Mouse (Mus musculus) yolk sac, embryonic 10.5 days (tissue): ENCODE data around the gene Pard3b.

ENCODE experiments used
- DNase-seq: peaks from one replicate; pipeline ENCODE4 v3.0.0-alpha.2; 2017; ENCODE audit warnings: low spot score

Pard3b gene

DNA sequence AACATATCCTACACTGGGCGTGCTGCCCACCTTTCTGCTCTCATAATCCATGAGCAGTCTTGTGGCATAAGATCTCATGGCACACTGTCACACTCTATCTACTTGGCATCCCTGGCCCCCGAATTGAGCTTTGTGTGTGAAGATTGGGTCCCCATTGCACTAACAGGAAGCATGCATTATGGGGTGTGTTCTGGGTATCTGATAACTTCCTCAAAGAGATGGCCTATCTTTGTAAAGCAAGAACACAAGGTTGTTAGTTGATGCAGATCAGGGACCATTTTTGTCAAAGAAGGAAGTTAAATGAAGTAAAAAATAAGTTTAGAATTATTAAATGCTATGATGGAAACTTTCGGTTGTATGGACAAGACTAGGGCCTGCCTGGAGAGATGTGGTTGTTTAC is 755.9 kb downstream of the Pard3b start:
- DNase-seq = no peak

DNA sequence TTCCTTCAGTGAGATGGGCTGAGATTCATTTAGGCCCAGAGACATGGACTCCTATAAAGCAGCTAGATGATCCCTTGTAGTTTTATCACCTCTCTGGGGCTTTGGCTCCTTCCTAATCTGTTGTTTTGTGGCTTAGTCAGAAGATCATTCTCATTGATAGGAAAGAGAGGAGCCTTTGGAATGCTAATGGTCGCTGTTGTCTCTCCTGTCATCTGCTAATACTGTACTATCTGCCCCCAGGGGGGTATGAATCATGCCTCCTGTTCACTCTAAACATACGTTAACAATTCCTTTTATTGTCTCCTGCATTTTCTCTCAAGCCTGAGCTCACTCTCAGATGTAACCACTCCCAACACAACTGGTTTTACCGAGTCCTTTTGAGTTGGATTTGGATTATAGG is 759.6 kb downstream of the Pard3b start:
- DNase-seq = no peak

DNA sequence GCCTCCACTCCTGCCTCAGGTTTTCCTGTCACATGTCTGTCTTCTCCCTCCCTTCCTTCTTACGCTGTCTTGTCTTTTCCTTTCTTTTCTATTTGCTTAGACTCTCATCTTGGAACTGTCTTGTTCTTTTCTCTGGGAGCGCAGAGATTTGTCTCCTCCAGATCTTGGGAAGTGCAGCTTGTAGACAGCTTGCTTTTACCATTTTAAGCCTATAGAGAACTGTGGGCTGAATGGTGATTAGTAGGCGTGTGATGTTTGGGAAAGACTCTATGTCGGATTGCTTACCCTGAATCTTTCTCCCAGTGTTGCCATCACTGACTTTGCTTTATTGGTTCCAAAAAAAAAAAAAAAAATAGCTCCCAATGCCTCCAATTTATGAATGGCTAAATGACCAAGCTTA is 760.1 kb downstream of the Pard3b start:
- no peak for DNase-seq

DNA sequence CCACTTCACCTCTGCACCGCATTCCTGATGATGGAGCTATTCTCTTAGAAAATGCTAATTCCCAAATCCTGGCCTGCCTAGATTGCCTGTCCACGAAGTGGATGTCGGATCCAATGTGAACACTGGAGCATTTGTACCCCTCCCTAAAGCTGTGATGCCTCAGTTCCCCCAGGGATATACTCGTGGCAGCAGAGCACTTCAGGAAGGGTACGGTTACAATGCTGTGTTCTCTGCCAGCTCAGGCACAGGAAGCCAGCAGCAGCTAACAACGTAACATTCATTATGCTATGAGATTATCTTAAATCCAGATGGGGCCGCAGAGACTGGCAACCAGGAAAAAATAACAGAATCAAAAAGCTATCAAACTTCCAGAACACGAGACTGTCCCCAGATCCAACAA is 766.4 kb downstream of the Pard3b start:
- DNase-seq = no peak

DNA sequence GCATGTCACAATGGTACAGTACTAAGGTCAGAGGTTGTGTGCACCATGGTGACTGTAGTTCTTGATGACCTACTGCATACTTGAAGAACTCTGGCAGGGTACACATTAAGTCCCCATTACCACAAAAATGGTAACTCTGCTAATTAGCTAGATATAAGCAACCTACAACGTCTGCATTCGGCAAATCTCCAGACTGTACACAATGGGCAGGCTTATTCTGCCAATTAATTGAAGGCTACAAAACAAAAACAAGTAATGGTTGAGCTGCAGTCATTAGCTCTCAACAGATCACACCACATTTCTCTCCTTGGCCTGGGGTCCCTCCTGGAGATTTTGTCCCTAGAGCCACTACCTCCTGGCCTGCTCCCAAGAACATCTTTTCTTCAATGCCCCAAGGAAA is 772.7 kb downstream of the Pard3b start:
- DNase-seq = no peak

DNA sequence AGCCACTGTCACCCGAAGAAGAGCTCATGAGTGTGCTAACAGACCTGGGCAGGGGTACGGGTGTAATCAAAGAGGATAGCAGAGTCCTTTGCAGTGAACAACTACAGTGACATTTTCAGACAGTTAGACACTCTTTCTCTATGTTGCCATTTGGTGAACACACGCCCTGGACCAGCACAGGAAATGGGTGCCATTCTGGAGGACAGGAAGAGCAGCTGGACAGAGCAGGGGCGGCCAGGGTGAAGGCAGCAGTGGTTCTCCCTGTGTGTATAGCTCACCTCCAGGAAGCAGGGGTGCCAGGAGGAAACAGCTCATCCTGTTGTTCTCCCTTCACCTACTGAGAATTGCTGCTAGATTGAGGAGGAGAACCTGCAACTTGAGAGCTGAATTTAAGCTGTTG is 773.4 kb downstream of the Pard3b start:
- DNase-seq = no peak

DNA sequence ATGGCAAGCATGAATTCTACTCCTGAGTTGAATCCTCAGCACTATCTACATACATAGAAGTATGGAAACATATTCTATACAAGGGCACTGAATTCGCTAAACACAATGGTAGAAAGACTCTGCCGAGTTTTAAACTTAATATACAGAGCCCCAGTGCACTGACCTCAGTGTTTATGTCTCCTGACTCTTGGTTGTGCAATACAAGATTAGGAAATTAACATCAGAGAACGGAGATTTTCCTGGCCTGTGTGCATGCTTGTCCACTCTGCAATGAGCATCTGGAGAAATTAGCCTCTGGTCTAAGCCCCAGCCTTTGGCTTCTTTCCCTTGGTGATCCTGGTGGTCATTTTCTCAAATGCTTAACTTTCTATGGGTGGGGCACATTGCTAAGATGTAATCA is 774.4 kb downstream of the Pard3b start:
- no peak for DNase-seq

DNA sequence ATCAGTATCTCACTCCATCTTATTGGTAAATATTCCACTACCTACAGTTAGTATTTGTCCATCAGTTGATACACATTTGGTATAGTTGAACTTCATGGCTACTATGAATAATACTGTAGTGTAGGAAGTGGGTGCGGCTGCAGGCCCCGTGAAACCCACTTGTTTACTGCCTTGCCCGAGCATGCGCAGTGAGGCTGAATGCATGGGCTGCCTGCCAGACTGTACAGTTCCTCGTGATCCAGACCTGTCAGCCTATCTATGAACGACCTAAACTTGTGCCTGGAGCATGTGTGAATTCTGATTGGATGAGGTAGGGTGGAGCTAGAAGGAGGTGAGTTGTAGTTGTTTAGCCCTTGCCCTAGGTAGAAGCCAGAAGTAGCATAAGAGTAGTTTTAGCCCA is 775.9 kb downstream of the Pard3b start:
- no peak for DNase-seq

DNA sequence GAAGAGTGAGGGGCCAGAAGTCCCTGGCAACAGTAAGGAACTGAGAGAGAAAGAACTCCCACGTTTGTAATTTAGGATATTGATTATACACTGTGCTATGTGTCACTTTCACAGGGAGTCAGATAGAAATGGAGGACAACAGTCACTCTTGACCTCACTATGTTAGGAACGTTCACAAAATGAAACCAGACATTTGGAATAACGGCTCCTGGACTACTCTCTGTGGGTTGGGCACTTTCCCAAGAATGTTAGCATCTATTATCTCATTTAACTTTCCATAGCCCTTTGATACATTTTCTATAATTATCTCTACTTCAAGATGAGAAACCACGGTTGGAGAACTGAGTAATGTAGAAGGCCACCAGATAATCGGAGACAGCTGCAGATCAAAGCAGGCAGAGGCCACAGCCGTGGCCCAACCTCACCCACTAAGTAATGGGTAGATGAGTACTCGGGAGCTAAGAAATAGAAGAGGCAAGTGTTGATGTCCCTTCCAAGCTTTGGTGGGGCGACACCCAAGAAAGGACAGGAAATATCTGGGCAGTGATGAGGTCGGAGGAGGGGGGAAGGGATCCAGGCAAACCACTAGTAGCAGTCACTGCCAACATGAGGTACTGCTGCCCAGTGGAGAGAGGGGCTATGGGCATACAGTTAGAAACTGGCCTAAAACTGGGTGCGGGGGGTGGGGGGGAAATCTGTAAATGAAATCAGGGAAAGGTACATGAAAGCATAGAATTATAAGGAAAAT is 778.2 kb downstream of the Pard3b start:
- no peak for DNase-seq

DNA sequence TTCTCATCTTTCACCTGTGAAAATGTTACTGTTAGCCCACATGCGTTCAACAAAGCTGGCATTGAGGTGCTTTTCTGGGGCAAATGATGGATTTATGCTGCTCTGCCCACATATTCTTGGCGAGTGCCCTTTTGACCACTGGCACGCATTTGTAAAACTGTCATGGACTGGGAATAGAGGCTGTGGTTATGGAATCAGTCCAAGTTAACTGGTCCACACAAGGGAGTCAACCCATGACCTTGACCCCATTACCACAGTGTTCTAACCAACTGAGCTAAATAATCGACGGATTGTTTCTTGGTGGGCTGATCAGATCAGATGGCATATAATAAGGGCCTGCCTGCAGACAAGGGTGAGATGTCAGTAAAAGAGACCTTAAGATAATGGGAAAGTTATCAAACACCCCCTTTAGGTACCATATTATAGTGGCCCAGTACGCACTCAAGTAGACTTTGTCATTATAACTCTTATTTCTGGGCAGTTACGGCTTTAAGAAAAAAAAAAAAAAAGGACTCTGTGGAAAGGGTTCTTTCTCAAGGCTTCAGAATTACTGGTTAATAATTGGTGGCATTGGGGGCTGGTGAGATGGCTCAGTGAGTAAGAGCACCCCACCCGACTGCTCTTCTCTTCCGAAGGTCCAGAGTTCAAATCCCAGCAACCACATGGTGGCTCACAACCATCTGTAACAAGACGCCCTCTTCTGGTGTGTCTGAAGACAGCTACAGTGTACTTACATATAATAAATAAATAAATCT is 784.4 kb downstream of the Pard3b start:
- no peak for DNase-seq

DNA sequence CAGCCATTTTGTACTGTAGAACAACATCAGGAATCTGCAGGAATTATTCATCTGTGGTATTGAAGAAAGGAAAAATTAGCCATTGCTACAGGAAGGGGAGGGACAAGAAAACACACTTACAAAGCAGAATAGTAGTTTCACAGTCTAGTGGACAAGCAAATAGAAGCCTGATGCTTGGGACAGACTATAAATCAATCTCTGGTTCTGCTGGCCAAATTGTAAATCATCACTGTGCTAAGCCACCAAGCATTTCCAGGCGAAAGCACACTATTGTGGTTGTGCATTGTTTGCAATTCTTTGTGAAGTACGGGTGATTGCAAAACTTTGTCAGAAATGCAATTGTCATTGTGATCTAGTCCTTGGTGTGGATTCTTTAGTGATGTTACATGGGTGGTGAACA is 786.7 kb downstream of the Pard3b start:
- DNase-seq = no peak

DNA sequence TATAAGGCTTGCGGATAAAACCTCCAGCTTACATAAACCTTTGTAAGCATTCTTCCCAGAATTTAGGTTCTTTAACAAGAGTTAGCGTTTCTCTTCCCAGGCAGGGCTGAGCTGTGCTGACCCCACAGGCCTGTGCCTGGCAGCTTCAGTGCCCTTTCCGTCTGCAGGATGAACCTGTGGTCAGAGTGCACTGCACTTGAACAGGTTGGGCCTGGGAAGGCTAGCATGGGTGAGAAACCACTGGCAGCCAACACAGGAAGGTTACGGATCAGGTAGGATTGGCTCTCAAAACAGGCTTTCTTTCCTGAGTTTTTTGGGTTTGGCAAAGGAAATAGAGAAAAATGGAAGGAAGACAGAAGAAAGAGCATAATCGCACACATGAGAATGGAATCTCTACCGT is 790.1 kb downstream of the Pard3b start:
- DNase-seq = no peak

DNA sequence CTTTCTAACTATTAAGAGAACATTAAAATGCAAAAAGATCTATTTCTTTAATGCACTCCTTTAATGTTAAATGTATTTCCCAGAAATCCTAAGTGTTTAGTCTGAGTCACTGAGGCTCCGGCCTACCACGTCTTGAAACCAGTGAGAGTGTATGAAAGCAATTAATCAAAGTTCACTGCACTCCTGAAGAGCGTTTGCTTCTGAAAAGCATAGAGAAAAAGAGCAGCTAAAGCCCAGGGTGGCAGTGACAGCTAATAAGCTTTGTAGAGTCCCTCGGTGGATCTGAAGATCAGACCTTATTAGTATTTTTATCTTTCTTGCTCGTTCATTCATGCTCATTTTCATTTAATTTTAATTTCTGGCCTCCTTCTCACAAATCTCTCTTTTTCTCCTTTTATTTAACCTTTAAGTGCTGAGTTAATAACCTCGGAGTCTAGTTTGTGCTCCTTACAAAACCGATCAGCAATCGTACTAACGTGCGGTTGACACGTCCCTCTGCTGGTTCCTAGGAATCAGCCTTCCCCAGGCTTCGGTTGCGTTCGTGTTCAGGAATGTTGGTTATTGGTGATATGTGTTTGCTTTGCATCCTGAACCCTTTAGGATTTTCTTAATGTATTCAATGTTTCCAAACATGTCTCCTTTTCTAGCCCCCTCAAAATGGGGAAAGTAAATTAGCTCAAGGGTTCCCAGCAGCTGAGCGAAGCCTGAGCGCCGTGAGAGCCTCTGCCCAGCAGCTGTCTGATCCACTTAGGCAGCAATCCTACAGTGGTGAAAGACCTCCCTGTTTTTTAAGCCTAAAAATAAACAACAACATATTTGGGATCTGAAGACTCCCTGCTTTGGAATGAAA is 790.9 kb downstream of the Pard3b start:
- DNase-seq = no peak

DNA sequence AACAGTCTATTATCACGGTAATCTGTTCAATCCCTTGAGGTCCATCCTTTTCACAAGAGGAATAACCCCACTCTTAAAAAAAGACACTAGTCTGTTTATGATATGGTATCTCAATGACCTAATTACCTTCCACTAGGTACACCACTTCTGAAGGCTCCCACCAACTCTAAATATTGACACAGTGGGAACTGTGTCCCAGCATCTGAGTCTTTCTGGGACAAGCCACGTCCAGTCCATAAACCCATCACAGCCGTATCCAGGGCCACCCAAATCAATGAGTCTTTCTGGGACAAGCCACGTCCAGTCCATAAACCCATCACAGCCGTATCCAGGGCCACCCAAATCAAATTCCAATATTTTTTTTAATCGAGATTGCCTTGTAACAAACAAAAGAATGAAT is 792.4 kb downstream of the Pard3b start:
- DNase-seq = no peak

DNA sequence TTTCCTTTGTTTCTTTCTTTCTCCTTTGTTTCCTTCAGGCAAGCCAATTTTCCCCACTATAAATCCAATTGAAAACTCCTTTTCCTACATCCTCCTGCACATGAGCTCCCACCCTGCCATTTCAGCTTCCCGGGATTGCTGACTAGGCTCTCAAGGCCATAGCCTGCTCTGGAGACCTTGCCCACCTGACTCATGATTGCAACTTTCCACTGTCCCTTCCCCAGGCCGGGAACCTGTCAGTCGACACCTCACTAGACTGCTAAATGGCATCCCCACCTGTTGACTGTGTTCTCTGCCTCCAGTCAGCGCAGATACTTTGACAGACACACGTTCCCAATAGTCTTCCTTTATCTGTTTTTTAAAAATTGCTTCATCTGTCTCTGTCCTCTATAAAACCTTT is 795.3 kb downstream of the Pard3b start:
- no peak for DNase-seq

DNA sequence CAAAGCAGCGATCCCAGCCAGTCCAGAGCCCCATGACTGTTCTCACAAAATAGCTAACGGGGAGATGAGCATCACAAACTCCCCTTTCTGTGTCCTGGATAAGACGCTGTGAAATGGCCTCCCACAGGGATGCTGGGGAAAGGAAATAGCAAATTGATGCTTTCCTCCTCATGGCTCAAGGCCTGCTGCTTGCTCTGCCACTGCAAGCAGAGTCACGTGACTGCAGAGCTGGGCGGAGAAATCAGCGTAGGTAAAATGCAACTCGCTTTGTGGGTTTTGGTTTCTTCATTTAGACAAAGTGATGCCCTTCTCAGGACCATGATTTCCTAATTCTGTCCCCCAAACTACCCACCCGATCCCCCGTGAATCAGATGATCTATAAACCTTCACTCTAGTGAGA is 797.2 kb downstream of the Pard3b start:
- no peak for DNase-seq

DNA sequence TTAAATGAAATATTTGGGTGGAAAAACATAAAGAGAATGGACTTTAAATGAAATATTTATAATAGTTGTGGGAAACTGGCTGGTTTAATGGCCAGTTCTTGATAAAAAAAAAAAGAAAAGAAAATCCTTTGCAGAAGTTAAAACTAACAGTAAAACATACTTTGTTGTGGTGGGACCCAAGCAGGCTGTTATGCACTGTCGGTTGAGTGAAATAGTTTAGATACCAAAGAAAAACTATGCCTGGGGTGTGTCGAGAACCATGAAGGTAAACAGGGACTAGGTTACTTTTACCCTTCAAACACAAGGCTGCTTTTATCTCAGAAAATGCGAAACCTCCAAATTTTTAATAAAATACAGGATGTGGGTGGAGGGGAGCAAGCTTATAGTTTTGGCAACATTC is 797.7 kb downstream of the Pard3b start:
- no peak for DNase-seq

DNA sequence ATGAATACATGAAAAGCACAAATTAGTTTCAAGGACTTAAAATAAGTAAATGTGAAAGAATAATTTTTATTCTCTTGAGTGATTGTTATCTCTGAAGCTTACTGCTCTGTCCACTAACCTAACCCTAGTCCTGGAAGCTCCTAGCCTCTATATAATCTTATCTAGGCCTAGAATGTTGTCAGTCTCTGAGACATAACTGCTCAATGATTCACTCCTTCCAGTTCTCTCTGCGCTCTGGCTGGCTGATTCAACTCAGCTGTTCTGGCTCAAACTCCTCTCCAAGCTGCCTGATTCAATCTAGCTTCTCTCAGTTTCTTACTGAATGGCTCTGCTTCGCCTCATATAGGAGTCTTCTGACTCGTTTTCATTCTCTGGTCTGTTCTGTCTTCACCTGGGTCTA is 798.9 kb downstream of the Pard3b start:
- DNase-seq = no peak

DNA sequence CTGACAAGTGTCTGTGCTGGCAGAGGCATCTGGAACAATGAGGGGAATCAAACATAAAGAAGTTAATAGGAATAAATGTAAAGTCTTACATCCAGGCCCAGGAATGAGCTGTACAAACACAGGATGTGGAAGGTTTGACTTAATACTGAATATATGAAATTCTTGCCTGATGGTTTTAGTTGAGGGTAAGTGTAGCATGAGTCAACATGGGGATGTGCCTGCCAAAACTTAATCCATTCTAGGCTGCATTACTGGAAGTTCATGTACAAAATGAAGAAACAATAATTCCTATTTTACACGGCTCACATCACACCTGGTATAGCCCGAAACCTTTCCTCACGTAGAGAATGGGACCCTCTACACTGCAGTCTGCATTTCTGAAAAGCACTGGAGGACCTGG is 805.8 kb downstream of the Pard3b start:
- DNase-seq = no peak

DNA sequence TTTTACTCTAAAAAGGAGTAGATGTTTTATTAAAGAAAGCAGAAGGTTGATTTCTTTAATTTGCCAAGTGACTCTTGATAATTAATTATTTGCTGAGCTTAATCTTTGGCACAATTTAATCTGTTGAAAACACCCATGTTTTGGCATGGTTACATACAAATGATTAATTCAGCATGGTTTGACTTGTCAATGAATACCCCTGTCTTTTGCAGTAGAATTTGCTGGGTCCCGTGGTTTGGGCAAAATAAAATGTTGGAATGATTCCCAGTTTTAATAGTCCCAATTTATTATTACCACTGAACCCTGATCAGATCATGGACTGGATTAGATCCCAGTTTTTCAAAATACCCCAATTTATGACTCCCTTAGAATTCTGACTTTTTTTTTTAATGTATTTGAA is 808.2 kb downstream of the Pard3b start:
- DNase-seq = no peak

DNA sequence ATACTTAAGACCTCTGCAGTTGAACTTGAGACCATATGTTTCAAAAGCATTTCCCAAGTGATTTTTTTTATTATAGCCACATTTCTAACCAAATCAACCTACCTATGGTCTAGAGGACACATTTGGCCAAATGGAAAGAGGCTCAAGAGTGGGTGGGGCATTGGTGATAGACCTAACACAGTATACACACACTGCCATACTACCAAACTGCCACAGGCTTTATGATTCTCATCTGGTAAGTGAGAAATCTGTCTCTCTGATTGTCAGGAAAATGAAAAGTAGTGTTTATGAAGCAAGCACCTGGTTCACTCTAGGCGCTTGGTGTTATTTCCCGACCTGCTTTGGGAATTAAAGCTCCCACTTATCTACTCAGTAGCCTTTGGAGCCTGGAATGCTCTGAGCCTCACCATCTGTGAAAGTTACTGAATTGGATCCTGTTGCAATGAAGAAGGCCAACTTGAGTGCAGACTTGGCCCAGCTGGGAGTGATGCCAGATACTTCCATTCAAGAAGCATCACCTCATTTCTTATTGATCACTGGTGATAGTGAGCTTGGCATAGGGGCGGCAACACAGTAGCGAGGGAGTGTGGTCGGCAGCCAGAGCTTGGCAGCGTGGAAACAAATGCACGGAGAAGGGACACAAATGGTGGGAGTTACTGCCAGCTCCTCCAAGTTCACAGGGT is 810.7 kb downstream of the Pard3b start:
- DNase-seq = no peak

DNA sequence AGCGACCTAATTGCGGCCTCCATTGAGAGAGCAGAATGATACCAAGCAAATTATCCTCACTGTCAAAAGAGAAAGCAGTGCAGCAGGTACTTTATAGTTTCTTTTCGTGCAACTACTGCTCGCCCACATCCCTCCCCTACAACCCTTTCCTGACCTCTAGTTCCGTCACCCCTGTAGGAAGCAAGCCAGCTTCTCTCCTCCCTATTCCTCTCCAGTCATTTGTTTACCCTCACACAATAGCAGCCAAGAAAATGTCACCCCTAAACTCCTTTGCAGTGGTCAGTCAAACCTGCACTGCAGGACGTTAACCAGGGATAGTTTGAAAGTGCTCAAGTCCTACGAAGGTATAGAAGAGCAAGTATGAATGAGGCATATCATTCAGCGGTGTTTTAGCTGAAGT is 826.9 kb downstream of the Pard3b start:
- DNase-seq = no peak
